Mouse (Mus musculus) midbrain, embryonic 12.5 days (tissue): ENCODE measurements around the gene Syn3. TPM values are rescaled to one million over a fixed set of nuclear protein-coding genes. Genes with fewer than 3 reads are reported as not detected.

ENCODE experiments used
- ATAC-seq: fragments of 200-750 bp; cut with Nextera tagmentation; 2 replicates; pipeline ENCODE4 v1.8.0; 2017; ENCODE audit warnings: low read depth, moderate TSS enrichment, moderate library complexity; ENCODE audit not compliant: low FRiP score
- H3K27ac ChIP-seq: fragments of 300-500 bp; sonication (generic); replicated peaks from 2 replicates; pipeline ENCODE4 v1.5.1; 2016; ENCODE audit warnings: mild to moderate bottlenecking
- H3K27me3 ChIP-seq: fragments of 300-500 bp; sonication (generic); 2 replicates; pipeline ENCODE4 v1.6.1; 2016; ENCODE audit warnings: mild to moderate bottlenecking
- H3K36me3 ChIP-seq: fragments of 300-500 bp; sonication (generic); 2 replicates; pipeline ENCODE4 v1.6.1; 2016
- H3K4me1 ChIP-seq: fragments of 300-500 bp; sonication (generic); 2 replicates; pipeline ENCODE4 v1.6.1; 2016
- H3K4me2 ChIP-seq: fragments of 300-500 bp; sonication (generic); replicated peaks from 2 replicates; pipeline ENCODE4 v1.6.1; 2016; ENCODE audit warnings: mild to moderate bottlenecking, moderate library complexity
- H3K4me3 ChIP-seq: fragments of 300-500 bp; sonication (generic); 2 replicates; pipeline ENCODE4 v1.5.1; 2016; ENCODE audit warnings: mild to moderate bottlenecking
- H3K9ac ChIP-seq: fragments of 300-500 bp; sonication (generic); replicated peaks from 2 replicates; pipeline ENCODE4 v1.6.1; 2016; ENCODE audit warnings: mild to moderate bottlenecking, moderate library complexity
- H3K9me3 ChIP-seq: fragments of 300-500 bp; sonication (generic); 2 replicates; pipeline ENCODE4 v1.6.1; 2016; ENCODE audit warnings: mild to moderate bottlenecking
- WGBS: fragments of 180-500 bp; shearing (Covaris S2); methylation state at CpG from one replicate; pipeline ENCODE4 v1.1.7; 2016; 5-methylcytosine and 5-hydroxymethylcytosine counted together
- polyA plus RNA-seq: library from polyadenylated mRNA; unstranded; fragments of >200 nt; fragmentation: Nextera tagmentation; extraction: Ambion mirVana; gene quantifications from 2 replicates; pipeline ENCODE4 v1.2.1, GENCODE M21; 2016

The Syn3 gene
- polyA plus RNA-seq, 1 experiment from 2014 or later = 7.3 TPM

GRCm38 (mm10) chr10:86248131-86248740 lies 250.5 kb downstream of the Syn3 start:
- Histone ChIP-seq H3K4me1 (no peaks in the 10 kb centered on the region; the same call in 1 of the 2 replicates), H3K4me3 (no peak overlapping the region), H3K36me3 (no peaks in the 10 kb centered on the region), H3K27me3 (no peaks in the 10 kb centered on the region), H3K4me2 (no peak overlapping the region), H3K9me3 (no peaks in the 10 kb centered on the region), H3K9ac (no peak overlapping the region), H3K27ac (no peak overlapping the region)
- ATAC-seq = no peak
- WGBS = 86% methylated on average over 10 of the region's 10 CpGs

DNA sequence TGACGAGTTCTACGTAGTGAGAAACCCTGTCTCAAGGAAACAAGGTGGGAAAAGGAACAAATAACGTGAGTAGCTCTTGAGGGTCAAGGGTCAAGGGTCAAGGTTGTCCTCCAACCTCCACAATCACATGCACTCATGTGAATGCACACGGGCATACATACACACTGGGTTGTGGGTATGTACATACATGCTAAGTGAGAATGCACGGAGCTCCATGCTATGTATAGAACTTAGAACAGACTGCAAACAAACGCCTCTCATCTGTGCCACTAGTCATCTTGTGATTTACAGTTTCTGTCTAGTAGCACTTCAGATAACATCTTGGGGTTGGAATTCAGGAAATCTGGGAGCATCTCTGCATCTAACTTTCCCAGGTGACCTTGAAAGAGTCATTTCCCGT lies 253.3 kb downstream of the Syn3 start:
- ATAC-seq = no peak
- Histone ChIP-seq H3K9me3 (no peaks in the 10 kb centered on the region), H3K27me3 (no peaks in the 10 kb centered on the region), H3K4me1 (no peaks in the 10 kb centered on the region), H3K9ac (no peak overlapping the region), H3K4me3 (no peak overlapping the region), H3K36me3 (no peaks in the 10 kb centered on the region), H3K4me2 (no peak overlapping the region), H3K27ac (no peak overlapping the region)
- 89% methylated on average over 7 of the region's 7 CpGs for WGBS

GRCm38 (mm10) chr10:86243525-86243924 lies 255.2 kb downstream of the Syn3 start:
- H3K9ac ChIP-seq = no peak overlapping the region
- H3K27me3 ChIP-seq = no peaks in the 10 kb centered on the region
- WGBS = 91% methylated on average over 6 of the region's 6 CpGs
- no peak for ATAC-seq
- H3K4me2 ChIP-seq = no peak overlapping the region
- no peaks in the 10 kb centered on the region for H3K36me3 ChIP-seq
- H3K27ac ChIP-seq = no peak overlapping the region
- H3K4me3 ChIP-seq = no peak overlapping the region
- no peaks in the 10 kb centered on the region for H3K9me3 ChIP-seq
- H3K4me1 ChIP-seq = no peaks in the 10 kb centered on the region

GRCm38 (mm10) chr10:86242721-86243120 lies 256.0 kb downstream of the Syn3 start:
- no peaks in the 10 kb centered on the region for H3K36me3 ChIP-seq
- WGBS = 86% methylated on average over 3 of the region's 3 CpGs
- H3K4me1 ChIP-seq = no peaks in the 10 kb centered on the region
- H3K27ac ChIP-seq = no peak overlapping the region
- no peaks in the 10 kb centered on the region for H3K27me3 ChIP-seq
- H3K9ac ChIP-seq = no peak overlapping the region
- H3K4me3 ChIP-seq = no peak overlapping the region
- H3K9me3 ChIP-seq = no peaks in the 10 kb centered on the region
- H3K4me2 ChIP-seq = no peak overlapping the region
- no peak for ATAC-seq

- Histone ChIP-seq H3K4me1 (no peaks in the 10 kb centered on the region), H3K27me3 (no peaks in the 10 kb centered on the region), H3K9ac (no peak overlapping the region), H3K27ac (no peak overlapping the region), H3K36me3 (no peaks in the 10 kb centered on the region), H3K4me3 (no peak overlapping the region), H3K4me2 (no peak overlapping the region), H3K9me3 (no peaks in the 10 kb centered on the region)
- 89% methylated on average over 6 of the region's 6 CpGs for WGBS
- ATAC-seq = no peak
These were observed 268.7 kb downstream of the Syn3 start for GRCm38 (mm10) chr10:86230006-86230405.

GRCm38 (mm10) chr10:86225480-86225879 lies 273.2 kb downstream of the Syn3 start:
- Histone ChIP-seq H3K4me2 (no peak overlapping the region), H3K4me1 (no peaks in the 10 kb centered on the region), H3K4me3 (no peak overlapping the region), H3K36me3 (no peaks in the 10 kb centered on the region), H3K27me3 (no peaks in the 10 kb centered on the region), H3K9me3 (no peaks in the 10 kb centered on the region), H3K27ac (no peak overlapping the region), H3K9ac (no peak overlapping the region)
- WGBS = 91% methylated on average over 3 of the region's 3 CpGs
- ATAC-seq = no peak

DNA sequence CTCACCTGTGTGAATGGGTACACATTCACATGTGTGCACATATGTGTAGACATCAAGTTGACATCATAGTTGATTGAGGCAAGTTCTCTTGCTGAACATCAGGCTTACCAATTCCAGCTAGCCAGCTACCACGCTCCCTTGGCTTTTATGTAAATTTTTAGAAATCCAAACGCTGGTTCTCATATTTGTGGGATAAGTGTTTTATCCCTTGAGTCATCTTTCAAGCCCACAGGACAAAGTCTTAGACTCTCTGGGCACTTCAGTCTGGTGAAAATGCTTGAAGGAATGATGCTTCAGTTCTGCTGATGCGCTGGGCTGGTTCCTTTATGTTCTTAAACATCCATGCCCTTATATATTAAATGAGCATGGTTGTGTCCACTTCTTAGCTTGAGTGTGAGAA lies 279.7 kb downstream of the Syn3 start:
- H3K27ac ChIP-seq = no peak overlapping the region
- H3K4me2 ChIP-seq = no peak overlapping the region
- H3K4me3 ChIP-seq = no peak overlapping the region
- H3K27me3 ChIP-seq = no peaks in the 10 kb centered on the region
- H3K36me3 ChIP-seq = no peaks in the 10 kb centered on the region
- ATAC-seq = no peak
- H3K4me1 ChIP-seq = no peaks in the 10 kb centered on the region
- no peak overlapping the region for H3K9ac ChIP-seq
- 93% methylated on average over 3 of the region's 3 CpGs for WGBS
- no peaks in the 10 kb centered on the region for H3K9me3 ChIP-seq

DNA sequence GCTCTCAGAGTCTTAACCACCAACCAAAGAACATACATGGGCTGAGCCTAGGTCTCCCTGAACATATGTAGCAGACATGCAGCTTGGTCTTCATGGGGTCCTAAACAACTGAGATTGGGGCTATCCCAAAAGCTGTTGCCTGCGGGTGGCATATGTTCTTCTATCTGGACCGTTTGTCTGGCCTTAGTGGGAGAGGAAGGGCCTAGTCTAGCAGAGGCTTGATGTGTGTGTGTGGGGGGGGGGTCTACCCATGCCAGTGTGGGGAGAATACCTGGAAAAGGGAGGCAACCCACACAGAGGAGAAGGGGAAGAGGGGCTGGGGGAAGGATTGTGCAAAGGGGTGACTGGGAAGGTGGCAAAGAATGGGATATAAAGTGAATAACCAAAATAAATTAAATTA lies 281.9 kb downstream of the Syn3 start:
- Histone ChIP-seq H3K27ac (no peak overlapping the region), H3K4me1 (no peaks in the 10 kb centered on the region), H3K27me3 (no peaks in the 10 kb centered on the region), H3K36me3 (no peaks in the 10 kb centered on the region), H3K9ac (no peak overlapping the region), H3K4me2 (no peak overlapping the region), H3K4me3 (no peak overlapping the region), H3K9me3 (no peaks in the 10 kb centered on the region)
- ATAC-seq = no peak
- 85% methylated on average over 2 of the region's 2 CpGs for WGBS

DNA sequence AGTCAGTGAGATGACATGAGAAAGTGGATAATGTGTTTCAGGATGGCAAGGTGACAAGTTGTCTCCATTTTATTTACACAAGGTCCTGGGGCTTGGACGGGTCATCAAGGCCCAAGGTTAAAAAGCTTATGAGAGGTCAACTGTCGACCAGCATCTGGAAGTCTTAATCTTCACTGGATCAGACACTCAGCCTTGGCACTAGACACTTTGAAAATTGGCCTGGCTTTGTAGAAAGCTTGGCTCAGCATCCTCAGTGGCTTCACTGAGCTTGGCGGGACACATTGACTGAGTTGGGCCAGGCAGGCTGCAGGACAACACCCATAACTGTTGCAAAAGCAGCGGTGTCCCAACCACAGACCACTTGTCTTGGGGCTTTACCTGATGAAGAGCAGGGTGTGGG lies 286.6 kb downstream of the Syn3 start:
- Histone ChIP-seq H3K9me3 (no peaks in the 10 kb centered on the region), H3K4me1 (no peaks in the 10 kb centered on the region), H3K9ac (no peak overlapping the region), H3K27me3 (no peaks in the 10 kb centered on the region), H3K4me3 (no peak overlapping the region), H3K4me2 (no peak overlapping the region), H3K27ac (no peak overlapping the region), H3K36me3 (no peaks in the 10 kb centered on the region)
- ATAC-seq = no peak
- WGBS = 88% methylated on average over 4 of the region's 4 CpGs

GRCm38 (mm10) chr10:86203915-86204314 lies 294.8 kb downstream of the Syn3 start:
- no peaks in the 10 kb centered on the region for H3K27me3 ChIP-seq
- no peaks in the 10 kb centered on the region for H3K9me3 ChIP-seq

GRCm38 (mm10) chr10:86203175-86203574 lies 295.5 kb downstream of the Syn3 start:
- Histone ChIP-seq H3K36me3 (no peaks in the 10 kb centered on the region), H3K4me2 (no peak overlapping the region), H3K4me3 (no peak overlapping the region), H3K4me1 (no peaks in the 10 kb centered on the region), H3K27ac (no peak overlapping the region), H3K27me3 (no peaks in the 10 kb centered on the region), H3K9me3 (no peaks in the 10 kb centered on the region), H3K9ac (no peak overlapping the region)
- WGBS = 89% methylated on average over 6 of the region's 6 CpGs
- no peak for ATAC-seq

More at GRCm38 (mm10) chr10:86203915-86204314, 294.8 kb downstream of the Syn3 start:
- H3K4me3 ChIP-seq = no peak overlapping the region
- no peaks in the 10 kb centered on the region for H3K36me3 ChIP-seq
- H3K4me2 ChIP-seq = no peak overlapping the region
- H3K27ac ChIP-seq = no peak overlapping the region
- H3K4me1 ChIP-seq = no peaks in the 10 kb centered on the region
- no peak for ATAC-seq
- no peak overlapping the region for H3K9ac ChIP-seq

DNA sequence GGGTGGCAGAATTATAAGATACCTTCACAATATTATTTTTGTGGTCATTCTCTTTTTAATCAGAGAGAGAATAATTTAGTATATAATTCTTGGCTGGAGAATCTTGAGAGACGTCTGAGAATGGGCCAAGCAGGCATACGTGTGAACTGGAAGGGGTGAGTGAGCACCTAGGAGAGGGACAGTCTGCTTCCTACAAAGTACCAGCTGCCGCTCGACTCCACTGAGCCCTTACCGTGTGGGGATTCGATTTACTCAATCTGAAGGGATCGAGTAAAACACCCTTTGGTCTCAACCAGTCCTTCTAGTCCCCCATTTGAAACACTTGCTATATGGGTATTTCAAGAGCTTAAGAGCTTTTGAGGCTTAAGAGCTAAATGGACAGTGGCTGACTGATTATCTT lies 296.9 kb downstream of the Syn3 start:
- no peak for ATAC-seq
- Histone ChIP-seq H3K27me3 (no peaks in the 10 kb centered on the region), H3K9me3 (no peaks in the 10 kb centered on the region), H3K9ac (no peak overlapping the region), H3K4me1 (no peaks in the 10 kb centered on the region), H3K36me3 (no peaks in the 10 kb centered on the region), H3K4me3 (no peak overlapping the region), H3K4me2 (no peak overlapping the region), H3K27ac (no peak overlapping the region)
- WGBS = 87% methylated on average over 7 of the region's 7 CpGs

- no peak overlapping the region for H3K4me3 ChIP-seq
- H3K4me2 ChIP-seq = no peak overlapping the region
- H3K36me3 ChIP-seq = no peaks in the 10 kb centered on the region
- H3K9me3 ChIP-seq = no peaks in the 10 kb centered on the region
- H3K4me1 ChIP-seq = no peaks in the 10 kb centered on the region
- ATAC-seq = no peak
- over 99% methylated on average over 3 of the region's 3 CpGs for WGBS
- H3K27me3 ChIP-seq = no peaks in the 10 kb centered on the region
- H3K27ac ChIP-seq = no peak overlapping the region
- H3K9ac ChIP-seq = no peak overlapping the region
These were observed 297.7 kb downstream of the Syn3 start for GRCm38 (mm10) chr10:86201006-86201405.
